ENCODE assay signal across 8 mouse cellular contexts in genomic region chr3:68713550-68713949, GRCm38 (mm10). TPM values are rescaled to one million over a fixed set of nuclear protein-coding genes. Genes with fewer than 3 reads are reported as not detected.
DNase-seq lines count a peak whose midpoint lies in the region; ATAC-seq and TF ChIP-seq lines count a peak whose summit lies in the region.

No protein-coding gene starts in this region.

- H3K27me3 ChIP-seq in hindbrain, embryonic 14.5 days (ENCODE audit: control insufficient read depth, insufficient read depth, low read length): no peaks in the 10 kb centered on the region
- no peaks in the 10 kb centered on the region for H3K27me3 ChIP-seq in limb, embryonic 11.5 days (ENCODE audit: control insufficient read depth, insufficient read depth, low read length)
- H3K27me3 ChIP-seq in midbrain, embryonic 16.5 days (ENCODE audit: control insufficient read depth, insufficient read depth, low read depth, low read length): no peaks in the 10 kb centered on the region; the same call in 1 of the 2 replicates

- 5% methylated on average over 7 of the region's 7 CpGs for WGBS in bone marrow, adult 2 months
- WGBS in hindbrain, embryonic 14.5 days: 13% methylated on average over 7 of the region's 7 CpGs
- WGBS in limb, embryonic 11.5 days: 11% methylated on average over 7 of the region's 7 CpGs
- 16% methylated on average over 7 of the region's 7 CpGs for WGBS in midbrain, embryonic 16.5 days

- no peak overlapping the region for H3K4me2 ChIP-seq in hindbrain, embryonic 14.5 days (replicated peaks)
- no peak overlapping the region for H3K4me2 ChIP-seq in limb, embryonic 11.5 days (ENCODE audit: low read depth, severe bottlenecking)
- 0 out of 2 replicates have a peak overlapping the region, but pooled peaks have one; percentile 9 for H3K4me2 ChIP-seq in midbrain, embryonic 16.5 days (ENCODE audit: low read length)

- no peaks in the 10 kb centered on the region for H3K9me3 ChIP-seq in hindbrain, embryonic 14.5 days (ENCODE audit: control insufficient read depth, low read length)
- H3K9me3 ChIP-seq in limb, embryonic 11.5 days (ENCODE audit: control insufficient read depth, low read length): no peaks in the 10 kb centered on the region
- H3K9me3 ChIP-seq in midbrain, embryonic 16.5 days (replicated peaks; ENCODE audit: control insufficient read depth, low read length, poor library complexity, severe bottlenecking): no peaks in the 10 kb centered on the region

- no peak for TF ChIP-seq CTCF in bone marrow, adult 2 months (IDR thresholded peaks at IDR 0.05; ENCODE audit: control insufficient read depth, insufficient read depth, low read length)

- no peak overlapping the region for H3K9ac ChIP-seq in hindbrain, embryonic 14.5 days
- H3K9ac ChIP-seq in limb, embryonic 11.5 days (ENCODE audit: low read length): no peak overlapping the region
- no peak overlapping the region for H3K9ac ChIP-seq in midbrain, embryonic 16.5 days (ENCODE audit: low read depth, low read length)

- H3K4me1 ChIP-seq in bone marrow, adult 2 months (ENCODE audit: control insufficient read depth, insufficient read depth, low read length): peaks cover 1% of the 10 kb centered on the region; the same call in 1 of the 2 replicates
- no peaks in the 10 kb centered on the region for H3K4me1 ChIP-seq in hindbrain, embryonic 14.5 days (replicated peaks; ENCODE audit: control insufficient read depth, insufficient read depth, low read length)
- no peaks in the 10 kb centered on the region for H3K4me1 ChIP-seq in limb, embryonic 11.5 days (ENCODE audit: control insufficient read depth, insufficient read depth, low read length)
- no peaks in the 10 kb centered on the region for H3K4me1 ChIP-seq in midbrain, embryonic 16.5 days (ENCODE audit: control insufficient read depth, insufficient read depth, low read length)

- H3K4me3 ChIP-seq in bone marrow, adult 2 months (replicated peaks; ENCODE audit: control insufficient read depth, low read depth, low read length): peak overlapping the region; percentile 35
- no peak overlapping the region for H3K4me3 ChIP-seq in hindbrain, embryonic 14.5 days (replicated peaks; ENCODE audit: low read length)
- H3K4me3 ChIP-seq in limb, embryonic 11.5 days (ENCODE audit: low read depth, low read length): no peak overlapping the region
- H3K4me3 ChIP-seq in midbrain, embryonic 16.5 days (ENCODE audit: low read depth, low read length): no peak overlapping the region

- no peak for TF ChIP-seq POLR2A in bone marrow, adult 2 months (IDR thresholded peaks at IDR 0.05; ENCODE audit: borderline replicate concordance, control insufficient read depth, low read depth, low read length)

- peak; percentile 82 for DNase-seq in testis, postnatal 10 days (ENCODE audit: low spot score)
- no peak for DNase-seq in testis, postnatal 14 days (ENCODE audit: low spot score)
- DNase-seq in hindbrain, embryonic 14.5 days (ENCODE audit: low spot score): peak; percentile 84
- peak; percentile 72 for DNase-seq in limb, embryonic 11.5 days (ENCODE audit: low spot score)
- DNase-seq in thymus, postnatal 36 days: peak; percentile 45 to 51

- no peaks in the 10 kb centered on the region for H3K36me3 ChIP-seq in hindbrain, embryonic 14.5 days (replicated peaks; ENCODE audit: control insufficient read depth, insufficient read depth)
- H3K36me3 ChIP-seq in limb, embryonic 11.5 days (ENCODE audit: control insufficient read depth, insufficient read depth, low read length): no peaks in the 10 kb centered on the region
- no peaks in the 10 kb centered on the region for H3K36me3 ChIP-seq in midbrain, embryonic 16.5 days (ENCODE audit: control insufficient read depth, insufficient read depth, low read length)

- no peak overlapping the region for H3K27ac ChIP-seq in bone marrow, adult 2 months (ENCODE audit: control insufficient read depth, insufficient read depth, low read depth, low read length, poor library complexity)
- H3K27ac ChIP-seq in hindbrain, embryonic 14.5 days: no peak overlapping the region
- no peak overlapping the region for H3K27ac ChIP-seq in limb, embryonic 11.5 days (replicated peaks; ENCODE audit: low read depth, low read length)
- no peak overlapping the region for H3K27ac ChIP-seq in midbrain, embryonic 16.5 days (ENCODE audit: low read length)

- ATAC-seq in erythroblast, adult 5-6 weeks (replicated peaks; ENCODE audit: low FRiP score, poor library complexity, severe bottlenecking): 0 out of 2 replicates have a peak, but pooled peaks have one; percentile 55
- no peak for ATAC-seq in hindbrain, embryonic 14.5 days (ENCODE audit: low FRiP score)
- no peak for ATAC-seq in limb, embryonic 11.5 days (ENCODE audit: insufficient number of reproducible peaks, low FRiP score, low TSS enrichment, low read depth)
- ATAC-seq in midbrain, embryonic 16.5 days: no peak

RNA-seq across cellular contexts. Expression of gene Il12a, which starts 23.1 kb away (rescaled TPM):
- polyA plus RNA-seq in bone marrow, adult 2 months (2011; ENCODE audit: insufficient read depth, insufficient read length, low replicate concordance, missing spikeins): 11.9 and 14.5 TPM in 2 replicates
- 1.0 and 1.2 TPM in 2 replicates for total RNA-seq in erythroblast, adult 5-6 weeks (2015; ENCODE audit: low replicate concordance)
- total RNA-seq in erythroblast, adult 5-6 weeks (2017; ENCODE audit: low replicate concordance): 1.7 and 8.4 TPM in 2 replicates
- polyA plus RNA-seq in hindbrain, embryonic 14.5 days (2014; fragmentation: Nextera tagmentation; extraction: Ambion mirVana): not detected in 2 replicates
- polyA plus RNA-seq in limb, embryonic 11.5 days (2014; fragmentation: Nextera tagmentation; extraction: Ambion mirVana): 0.37 and 1.2 TPM in 2 replicates
- polyA plus RNA-seq in midbrain, embryonic 16.5 days (2015; fragmentation: Nextera tagmentation; extraction: Ambion mirVana): 0.28 TPM in 1 of 2 replicates, not detected in the other
